Mouse (Mus musculus): ENCODE results near the gene Ly6g6f.

The Ly6g6f gene

DNA sequence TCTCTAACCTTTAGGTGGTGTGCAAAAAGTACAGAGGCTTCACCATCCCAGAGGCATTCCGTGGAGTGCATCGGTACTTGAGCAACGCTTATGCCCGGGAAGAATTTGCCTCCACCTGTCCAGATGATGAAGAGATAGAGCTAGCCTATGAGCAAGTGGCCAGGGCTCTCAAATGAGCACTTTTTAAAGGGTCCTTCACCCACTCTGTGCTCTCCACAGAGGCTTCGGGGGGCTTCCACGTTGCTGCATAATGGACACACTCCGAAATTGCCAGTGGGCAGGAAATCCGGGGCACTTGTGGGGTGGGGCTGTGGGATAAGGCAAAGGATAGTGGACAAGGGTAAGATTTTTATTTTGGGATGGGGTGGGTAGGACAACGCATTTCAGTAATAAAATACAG lies 27.1 kb downstream of the Ly6g6f start:
- ChIA-PET CTCF (interaction anchor here (0.5 to 2.5 kb wide), 14 partner anchors 12 to 729 kb away, joined by 3 to 13 read pairs (median 4); partner anchors contain the start of genes Abhd16a (in 1 of the 4), Csnk2b (in 1 of the 4), Gpank1 (in 1 of the 4) and Msh5 (in 1 of the 4)), POLR2A (interaction anchor here in 3 of 4 experiments (0.6 to 5.6 kb wide), 46 partner anchors 10 to 327 kb away, joined by 3 to 105 read pairs (median 5); partner anchors contain the start of genes Ddx39b (in 3 of the 3), Msh5 (in 3 of the 3), Clic1 (in 2 of the 3) and D17H6S53E (in 2 of the 3))

DNA sequence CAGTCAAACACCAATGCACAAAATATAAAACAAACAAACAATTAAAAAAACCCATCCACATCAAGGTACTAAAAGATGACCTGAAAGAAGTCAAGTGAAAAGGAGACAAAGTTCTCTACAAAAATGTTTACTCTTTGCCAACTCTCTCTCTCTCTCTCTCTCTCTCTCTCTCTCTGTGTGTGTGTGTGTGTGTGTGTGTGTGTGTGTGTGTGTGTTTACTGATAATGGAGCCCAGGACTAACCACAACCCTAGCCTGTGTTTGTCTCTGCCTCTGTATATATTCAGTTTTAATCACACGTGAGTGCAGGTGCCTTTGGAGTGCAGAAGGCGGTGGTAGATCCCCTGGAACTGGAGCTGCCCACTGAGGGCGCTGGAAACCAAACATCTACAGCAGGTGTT lies 28.3 kb downstream of the Ly6g6f start:
- CTCF ChIA-PET: no interaction called here
- POLR2A ChIA-PET: interaction anchor here in 1 of 4 experiments (0.7 kb wide), 1 partner anchor 28 kb away, joined by 3 read pairs; no protein-coding TSS in a partner anchor

DNA sequence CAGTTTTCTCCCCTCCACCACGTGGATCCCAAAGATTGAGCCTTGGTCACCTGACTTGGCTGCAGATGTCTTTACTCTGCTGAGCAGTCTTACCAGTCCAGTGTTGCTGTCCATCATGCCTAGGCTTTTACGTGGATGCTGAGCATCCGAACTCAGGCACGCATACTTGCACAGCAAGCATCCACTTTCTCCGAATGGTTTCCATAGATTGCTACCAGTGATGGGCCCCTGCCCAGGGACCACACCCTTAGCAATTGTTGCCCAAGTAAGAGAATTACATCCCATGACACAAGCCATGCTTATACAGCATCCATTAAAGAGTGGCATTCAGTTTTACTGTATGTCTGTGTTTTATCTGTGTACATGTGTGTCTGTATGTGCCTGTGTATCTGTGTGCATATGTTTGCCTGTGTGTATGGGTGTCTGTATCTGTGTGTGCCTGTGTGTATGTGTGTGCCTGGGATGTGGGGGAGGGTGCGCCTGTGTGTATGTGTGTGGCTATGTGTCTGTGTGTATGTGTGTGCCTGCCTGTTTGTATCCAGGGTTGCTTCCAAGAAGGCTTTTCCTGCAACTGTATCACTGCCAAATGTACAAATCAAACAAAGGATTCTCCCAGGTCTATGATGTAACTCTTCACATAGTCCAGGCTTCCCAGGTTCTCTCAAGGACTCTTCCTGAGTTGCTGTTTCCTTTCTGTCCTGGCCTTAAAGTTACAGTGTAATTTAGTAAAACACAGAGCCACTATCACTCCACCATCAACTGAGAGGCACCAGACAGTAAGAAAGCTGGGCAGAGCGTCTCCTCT lies 29.5 kb downstream of the Ly6g6f start:
- ChIA-PET POLR2A (interaction anchor here in 3 of 4 experiments (0.6 to 1.2 kb wide), 5 partner anchors 9 to 76 kb away, joined by 3 to 8 read pairs (median 3); partner anchors contain the start of gene Msh5 (in 1 of the 3)), CTCF (interaction anchor here in 1 of 4 experiments (0.5 kb wide), 1 partner anchor 89 kb away, joined by 7 read pairs; no protein-coding TSS in a partner anchor)

DNA sequence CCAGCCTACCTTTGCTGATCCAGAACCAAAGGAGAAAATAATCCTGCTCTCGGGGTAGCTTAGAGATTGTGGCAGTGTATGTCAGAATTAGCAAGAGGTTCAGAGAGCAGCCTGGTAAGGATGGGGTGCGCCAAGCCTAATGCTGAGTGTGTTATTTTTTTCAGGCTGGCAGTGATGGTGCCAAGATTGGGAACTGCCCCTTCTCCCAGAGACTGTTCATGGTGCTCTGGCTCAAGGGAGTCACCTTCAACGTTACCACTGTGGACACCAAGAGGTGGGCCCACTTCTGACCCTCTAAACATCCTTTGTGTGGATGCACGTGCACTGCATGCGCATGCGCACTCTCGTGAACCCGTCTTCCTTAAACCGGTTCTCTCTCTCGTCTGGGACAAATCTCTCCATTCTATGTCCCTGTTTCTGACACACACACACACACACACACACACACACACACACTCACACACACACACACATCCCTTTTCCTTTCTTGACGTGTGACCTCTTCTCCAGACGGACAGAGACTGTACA lies 33.1 kb downstream of the Ly6g6f start:
- ChIA-PET POLR2A (interaction anchor here in 3 of 4 experiments (0.6 to 8.9 kb wide), 21 partner anchors 8 to 933 kb away, joined by 3 to 105 read pairs (median 4); partner anchors contain the start of genes Ddah2 (in 2 of the 3), H2-DMa (in 2 of the 3), Ly6g6e (in 2 of the 3) and Hspa1b (in 1 of the 3)), CTCF (interaction anchor here in 3 of 4 experiments (1.0 to 1.5 kb wide), 4 partner anchors 9 to 36 kb away, joined by 3 to 5 read pairs (median 4); partner anchors contain the start of gene Abhd16a (in 1 of the 3))

DNA sequence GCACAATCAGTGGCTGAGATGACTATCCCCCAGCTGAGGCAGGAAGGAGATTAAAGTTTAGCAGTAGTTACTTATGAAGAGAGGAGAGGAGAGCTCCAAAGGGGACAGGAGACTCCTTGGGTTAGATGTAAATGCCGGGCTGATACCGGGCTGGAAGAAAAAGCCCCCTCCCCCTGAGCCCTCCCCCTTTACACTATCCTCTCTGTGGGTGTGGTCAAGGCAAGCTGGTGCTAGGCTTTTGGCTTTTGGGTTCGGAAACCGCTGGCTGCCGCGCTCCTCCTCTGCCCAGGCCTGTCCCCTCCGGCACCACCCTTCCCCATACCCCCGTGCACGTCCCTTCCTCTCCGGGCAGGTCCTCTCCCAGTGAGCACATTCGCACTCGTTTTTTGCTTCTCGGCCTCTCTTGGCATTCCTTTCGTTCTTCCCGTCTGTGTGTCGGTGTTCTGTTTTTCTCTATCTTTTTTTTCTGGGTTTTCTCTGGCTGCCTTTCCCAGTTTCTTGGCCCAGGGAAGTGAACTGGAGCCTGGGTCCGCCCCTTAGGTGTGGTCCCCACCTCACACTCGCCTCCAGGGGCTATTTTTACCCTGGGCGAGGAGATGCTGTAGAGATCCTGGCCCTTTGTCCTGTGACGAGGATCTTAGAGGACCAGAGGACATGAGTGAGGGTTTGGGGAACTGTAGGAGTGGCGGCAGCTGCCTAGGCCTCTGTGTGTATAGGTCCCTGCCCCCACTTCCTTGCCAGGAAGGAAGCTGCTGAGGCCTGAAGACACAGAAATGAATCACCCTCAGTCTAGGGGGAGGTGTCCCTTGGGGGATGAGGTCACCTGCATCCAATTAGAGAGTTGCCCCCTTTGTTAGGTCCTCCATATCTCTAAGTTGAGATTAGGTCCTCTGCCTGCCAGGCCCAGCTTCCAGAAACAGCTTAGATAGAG lies 34.0 kb downstream of the Ly6g6f start:
- ChIA-PET POLR2A (interaction anchor here (0.5 to 8.9 kb wide), 36 partner anchors 9 to 1291 kb away, joined by 3 to 105 read pairs (median 4); partner anchors contain the start of genes Ly6g6e (in 3 of the 4), Ddah2 (in 2 of the 4), H2-DMa (in 2 of the 4) and Hspa1b (in 1 of the 4)), CTCF (interaction anchor here (0.6 to 2.1 kb wide), 12 partner anchors 8 to 468 kb away, joined by 3 to 16 read pairs (median 4); partner anchors contain the start of genes Abhd16a (in 1 of the 4) and Ddah2 (in 1 of the 4))

DNA sequence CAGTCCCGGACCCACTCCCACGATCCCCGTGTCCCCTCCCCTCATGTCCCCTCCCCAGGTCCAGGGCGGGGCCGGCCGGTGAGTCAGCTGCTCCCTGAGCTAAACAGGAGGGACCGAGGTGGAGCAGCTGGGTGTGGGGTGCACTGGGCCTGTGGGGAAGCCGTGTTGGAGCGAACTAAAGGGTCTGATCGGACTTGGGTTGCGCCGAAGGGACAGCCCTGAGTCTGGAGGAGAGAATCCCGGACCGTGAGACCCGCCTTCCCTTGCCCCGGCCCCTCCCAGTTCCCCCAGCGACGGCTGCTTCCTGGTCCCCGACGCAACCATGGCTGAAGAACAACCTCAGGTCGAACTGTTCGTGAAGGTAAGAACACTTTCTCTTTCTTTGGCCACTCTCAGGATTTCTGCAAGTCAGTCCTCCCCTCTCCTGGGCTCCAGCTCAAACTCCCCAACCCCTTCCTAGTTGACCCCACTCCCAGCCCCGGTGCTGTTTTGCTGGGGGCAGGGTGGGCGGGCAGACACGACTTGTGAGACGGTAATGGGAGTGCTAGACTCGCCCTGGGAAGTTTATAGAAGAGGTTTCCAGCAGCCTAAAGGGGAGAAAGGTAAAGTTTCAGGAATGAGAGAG lies 35.2 kb downstream of the Ly6g6f start:
- CTCF ChIA-PET: interaction anchor here in 2 of 4 experiments (0.6 to 2.1 kb wide), 5 partner anchors 9 to 478 kb away, joined by 3 to 8 read pairs (median 3); partner anchors contain the start of gene Ddah2 (in 1 of the 2)

DNA sequence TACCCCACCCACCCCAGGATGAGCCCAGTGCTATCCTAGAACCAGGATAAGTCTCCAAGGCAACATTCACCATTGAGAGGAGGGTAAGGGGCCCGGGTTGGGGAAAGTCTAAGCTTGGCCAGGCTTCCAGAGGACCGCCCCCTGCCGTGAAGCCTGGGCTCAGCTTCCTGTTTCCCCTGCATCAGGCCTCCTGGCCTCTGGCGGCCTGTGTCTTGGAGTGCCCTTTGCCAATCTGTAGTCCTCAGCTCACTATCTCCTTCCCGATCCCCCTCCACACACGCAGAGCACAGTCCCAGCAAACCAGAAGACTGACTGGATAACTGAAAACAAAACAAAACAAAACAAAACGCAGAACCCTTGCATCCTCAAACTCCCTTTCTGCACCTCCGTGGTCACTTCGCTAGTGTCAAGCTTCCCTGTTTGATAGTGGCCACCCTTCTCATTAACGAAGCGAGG lies 35.8 kb downstream of the Ly6g6f start, which contains the start of gene Clic1:
Gene Clic1 (plus strand): TSS at position 406 of the 456 bp plus-strand sequence.
- POLR2A ChIA-PET: interaction anchor here (0.6 to 8.9 kb wide), 20 partner anchors 10 to 197 kb away, joined by 3 to 105 read pairs (median 4); partner anchors contain the start of genes Ddah2 (in 2 of the 4) and Sapcd1 (in 1 of the 4)

More for the DNA sequence above, 35.2 kb downstream of the Ly6g6f start:
- POLR2A ChIA-PET: interaction anchor here (0.5 to 8.9 kb wide), 26 partner anchors 9 to 196 kb away, joined by 3 to 105 read pairs (median 4); partner anchors contain the start of gene Ddah2 (in 2 of the 4)

DNA sequence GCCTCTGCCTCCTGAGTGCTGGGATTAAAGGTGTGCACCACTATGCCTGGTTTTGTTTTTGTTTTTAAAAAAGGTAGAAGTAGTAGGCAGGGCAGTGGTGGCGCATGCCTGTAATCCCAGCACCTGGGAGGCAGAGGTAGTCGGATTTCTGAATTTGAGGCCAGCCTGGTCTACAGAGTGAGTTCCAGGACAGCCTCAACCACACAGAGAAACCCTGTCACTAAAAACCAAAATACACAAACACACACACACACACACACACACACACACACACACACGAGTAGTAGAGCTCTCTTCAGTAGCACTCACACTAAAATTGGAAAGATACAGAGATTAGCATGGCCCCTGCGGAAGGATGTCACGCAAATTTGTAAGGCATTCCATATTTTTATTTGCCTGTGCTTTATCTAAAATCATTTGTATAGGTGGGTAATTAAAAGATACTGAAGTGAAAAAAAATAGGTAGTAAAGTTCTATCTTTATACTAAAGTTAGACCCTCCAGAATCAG lies 36.4 kb downstream of the Ly6g6f start:
- ChIA-PET POLR2A (interaction anchor here in 3 of 4 experiments (0.6 to 8.9 kb wide), 14 partner anchors 11 to 154 kb away, joined by 3 to 105 read pairs (median 4); partner anchors contain the start of genes Ddah2 (in 2 of the 3) and Sapcd1 (in 1 of the 3)), CTCF (interaction anchor here in 2 of 4 experiments (0.6 to 2.1 kb wide), 5 partner anchors 11 to 490 kb away, joined by 3 to 8 read pairs (median 4); partner anchors contain the start of genes Ddah2 (in 1 of the 2) and Ltb (in 1 of the 2))

More for the DNA sequence above, 35.8 kb downstream of the Ly6g6f start, which contains the start of gene Clic1:
- CTCF ChIA-PET: interaction anchor here in 3 of 4 experiments (0.6 to 2.1 kb wide), 7 partner anchors 10 to 477 kb away, joined by 3 to 8 read pairs (median 3); partner anchors contain the start of genes Ddah2 (in 1 of the 3) and Ltb (in 1 of the 3)

DNA sequence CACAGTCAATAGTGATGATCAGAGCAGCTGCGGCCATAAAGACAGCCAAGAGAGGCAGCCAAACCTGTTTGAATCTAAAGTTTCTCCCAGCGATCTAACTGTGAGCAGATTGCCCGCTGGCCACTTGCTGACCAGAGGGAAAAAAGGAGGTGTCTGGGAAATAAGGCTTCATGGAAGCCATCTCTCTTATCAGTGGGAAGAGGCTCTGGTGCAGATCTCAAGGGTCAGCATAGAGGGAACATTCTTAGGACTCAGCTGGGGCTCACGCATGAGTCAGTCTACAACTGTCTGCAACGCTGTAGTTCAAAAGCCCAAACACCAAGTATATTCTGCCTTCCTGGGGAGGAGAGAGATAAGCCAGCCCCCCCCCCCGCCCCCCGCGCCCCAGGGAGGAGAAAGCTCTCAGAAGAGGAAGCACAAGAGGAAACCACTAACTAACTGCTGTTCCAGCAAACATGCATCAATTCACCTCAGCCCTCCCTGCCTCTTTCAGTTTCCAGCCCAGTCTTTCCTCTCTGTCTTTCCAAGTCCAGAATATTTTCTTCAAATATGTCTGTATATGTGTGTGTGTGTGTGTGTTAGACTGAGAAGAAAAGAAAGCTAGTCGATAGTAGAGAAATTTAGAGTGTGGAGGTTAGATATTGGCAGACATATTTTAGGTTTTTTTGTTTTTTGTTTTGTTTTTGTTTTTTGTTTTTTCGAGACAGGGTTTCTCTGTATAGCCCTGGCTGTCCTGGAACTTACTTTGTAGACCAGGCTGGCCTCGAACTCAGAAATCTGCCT lies 37.1 kb downstream of the Ly6g6f start:
- ChIA-PET CTCF (interaction anchor here in 3 of 4 experiments (0.6 to 1.4 kb wide), 5 partner anchors 23 to 489 kb away, joined by 3 to 5 read pairs (median 4); no protein-coding TSS in a partner anchor), POLR2A (interaction anchor here (0.6 to 8.9 kb wide), 14 partner anchors 12 to 115 kb away, joined by 3 to 105 read pairs (median 3); partner anchors contain the start of genes Ddah2 (in 2 of the 4) and Gpank1 (in 2 of the 4))

DNA sequence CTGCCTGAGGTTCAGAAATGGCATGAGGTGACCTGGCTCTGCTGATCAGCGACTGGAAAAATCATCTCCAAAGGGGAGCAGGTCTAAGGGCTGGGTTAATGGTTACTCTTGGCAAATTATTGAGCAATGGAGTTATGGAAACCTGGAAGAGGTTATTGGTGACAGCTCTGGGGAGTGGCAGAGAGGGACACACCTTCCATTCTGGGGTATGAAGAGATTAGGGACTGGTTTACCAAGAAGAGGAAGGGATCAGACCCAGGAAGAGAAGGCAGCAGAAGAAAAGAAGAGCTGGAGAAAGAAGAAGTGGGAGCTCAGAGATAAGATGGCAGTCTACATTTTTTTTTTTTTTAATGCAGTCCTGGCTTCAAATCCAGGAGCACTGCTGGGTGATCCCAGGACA lies 37.7 kb downstream of the Ly6g6f start:
- CTCF ChIA-PET: interaction anchor here in 2 of 4 experiments (0.6 to 1.4 kb wide), 2 partner anchors 40 to 63 kb away, joined by 5 to 8 read pairs; no protein-coding TSS in a partner anchor

DNA sequence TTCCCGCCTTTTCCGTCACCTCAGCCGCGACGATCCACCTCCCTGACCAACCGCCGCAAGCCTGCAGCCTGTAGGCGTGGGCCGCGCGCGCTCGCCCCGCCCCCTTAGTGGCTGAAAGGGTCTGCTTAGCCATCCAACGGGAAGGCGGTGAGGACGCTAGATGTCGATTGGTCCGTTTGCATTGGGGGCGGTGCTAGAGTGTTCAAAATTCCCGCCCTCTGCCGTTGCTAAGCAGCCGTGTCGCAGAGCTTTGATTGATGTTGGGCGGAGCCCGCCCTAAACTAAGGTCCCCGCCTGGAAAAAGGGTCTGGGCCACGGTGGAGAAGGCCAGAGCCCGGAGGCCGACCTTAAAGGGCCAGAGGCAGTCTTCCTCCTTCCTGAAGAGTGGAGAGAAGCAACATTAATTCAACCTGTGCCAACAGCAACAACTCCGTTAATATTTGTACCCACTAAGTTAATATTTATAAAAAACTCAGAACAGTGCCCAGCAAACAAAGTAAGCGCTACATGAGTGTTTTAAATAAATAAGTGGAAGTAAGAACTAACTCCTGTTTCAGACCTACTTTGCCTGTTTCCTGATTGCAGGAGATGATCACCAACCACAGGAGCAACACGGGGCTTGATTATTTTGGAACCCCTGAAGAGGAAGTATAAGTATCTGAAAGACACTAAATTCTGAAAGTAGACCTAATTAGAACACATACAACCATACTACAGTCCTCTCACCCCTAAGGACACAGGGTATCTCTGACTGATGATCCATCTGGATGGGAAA lies 38.5 kb downstream of the Ly6g6f start, which contains the start of gene Msh5:
Gene Msh5 (minus strand): TSS at position 65 of the 775 bp plus-strand sequence.
- ChIA-PET POLR2A (interaction anchor here (0.6 to 8.9 kb wide), 62 partner anchors 8 to 443 kb away, joined by 3 to 105 read pairs (median 5); partner anchors contain the start of genes Ddah2 (in 3 of the 4), Sapcd1 (in 3 of the 4), D17H6S53E (in 2 of the 4) and Ddx39b (in 2 of the 4)), CTCF (interaction anchor here in 3 of 4 experiments (1.0 to 2.6 kb wide), 12 partner anchors 12 to 120 kb away, joined by 3 to 13 read pairs (median 6); partner anchors contain the start of gene Ddah2 (in 1 of the 3))

More for the DNA sequence above, 37.7 kb downstream of the Ly6g6f start:
- POLR2A ChIA-PET: interaction anchor here (0.6 to 8.9 kb wide), 12 partner anchors 12 to 105 kb away, joined by 3 to 105 read pairs (median 3); partner anchors contain the start of genes Ddah2 (in 2 of the 4) and Gpank1 (in 2 of the 4)

DNA sequence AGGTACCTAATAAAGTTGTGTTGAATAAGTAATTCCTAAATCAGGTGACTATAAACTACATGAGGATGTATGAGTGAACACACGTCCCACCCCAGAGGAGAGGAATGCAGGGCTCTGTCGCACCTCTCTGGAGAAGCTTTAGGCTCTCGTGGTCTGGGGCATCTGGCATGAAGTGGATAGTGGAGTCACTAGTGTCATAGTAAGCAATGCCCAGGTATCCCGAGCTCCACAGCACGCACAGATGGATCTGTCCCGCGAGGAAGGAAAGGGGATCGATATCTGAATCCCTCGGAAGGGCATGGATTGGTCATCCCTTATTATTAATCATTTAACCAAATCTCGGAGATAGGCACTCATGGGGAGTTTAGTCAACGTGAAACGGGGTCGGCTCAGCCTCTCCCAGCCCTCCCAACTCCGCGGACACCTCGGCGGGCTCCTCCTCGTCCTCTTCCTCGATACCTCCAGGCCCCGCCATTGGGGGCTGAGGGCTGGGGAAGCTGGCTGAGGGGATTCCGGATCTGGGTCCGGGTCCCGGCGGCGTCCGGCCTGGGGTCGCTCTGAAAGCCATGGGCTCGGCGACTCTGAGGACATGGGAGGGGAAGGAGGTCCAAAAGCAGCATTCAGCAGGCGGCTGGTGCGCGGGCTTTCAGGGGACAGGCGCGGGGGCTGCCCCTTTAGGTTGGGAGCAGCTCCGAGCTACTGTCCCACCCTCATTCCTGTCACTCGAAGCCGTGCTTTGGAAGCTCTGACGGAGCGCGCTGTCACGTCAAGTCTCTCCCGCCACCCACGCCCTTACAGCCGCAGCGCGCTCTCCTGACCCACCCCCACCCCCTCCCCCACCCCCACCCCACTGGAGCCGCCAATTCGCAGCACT lies 39.4 kb downstream of the Ly6g6f start:
- CTCF ChIA-PET: interaction anchor here in 3 of 4 experiments (0.6 to 2.6 kb wide), 13 partner anchors 13 to 121 kb away, joined by 3 to 13 read pairs (median 5); partner anchors contain the start of gene Ddah2 (in 1 of the 3)
- POLR2A ChIA-PET: interaction anchor here (0.5 to 8.9 kb wide), 62 partner anchors 8 to 442 kb away, joined by 3 to 105 read pairs (median 5); partner anchors contain the start of genes Ddah2 (in 3 of the 4), Sapcd1 (in 3 of the 4), D17H6S53E (in 2 of the 4) and Ddx39b (in 2 of the 4)
